Mouse (Mus musculus): ENCODE results near the gene Cygb.
"Not testable (repeated sequence)": the region's sequence is repeated elsewhere in the genome, so short reads cannot be mapped to it uniquely, and the experiment has no call there.

The Cygb gene

GRCm38 (mm10) chr11:116636607-116637006 is 17.5 kb downstream of the Cygb start:
- not testable (repeated sequence) for DNase-seq (ENCODE audit: low read depth)

GRCm38 (mm10) chr11:116632962-116633361 is 21.2 kb downstream of the Cygb start:
- DNase-seq (ENCODE audit: low read depth): no peak

DNA sequence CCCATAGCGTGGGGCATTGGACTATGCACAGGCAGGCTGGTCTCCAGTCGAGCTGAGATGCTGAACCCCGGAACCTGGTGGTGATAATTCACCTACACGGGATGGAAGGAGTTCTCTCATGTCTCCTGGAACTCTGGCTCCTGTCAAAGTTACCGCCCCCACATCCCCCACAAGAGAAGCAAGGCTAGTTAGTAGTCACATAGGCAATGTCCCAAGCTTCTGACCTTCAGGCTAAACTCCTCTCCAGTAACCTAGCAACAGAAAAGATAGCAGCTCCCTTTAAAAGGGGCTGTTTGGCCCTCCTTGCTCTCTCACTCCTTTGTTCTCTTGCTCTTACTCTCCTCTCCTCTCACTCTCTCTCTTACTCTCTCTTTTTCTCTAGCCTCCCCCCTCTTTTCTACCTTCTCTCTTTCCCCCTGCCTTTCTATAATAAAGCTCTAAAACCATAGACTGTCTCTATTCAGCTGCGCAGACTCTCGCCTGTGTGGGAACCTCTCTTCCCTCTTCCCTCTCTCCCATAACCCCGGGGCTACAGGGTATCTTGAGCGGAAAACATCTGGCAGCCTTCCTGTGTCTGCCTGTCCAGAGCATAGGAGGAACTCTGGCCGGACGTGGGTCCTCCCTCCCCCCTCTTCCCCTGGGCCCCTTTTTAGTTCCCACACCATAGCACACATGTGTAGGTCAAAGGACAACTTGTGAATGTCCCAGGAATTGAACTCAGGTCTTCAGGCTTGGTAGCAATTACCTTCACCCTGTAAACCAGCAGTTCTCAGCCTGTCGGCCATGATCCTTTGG is 23.7 kb downstream of the Cygb start:
- DNase-seq (ENCODE audit: low read depth): no peak

GRCm38 (mm10) chr11:116629472-116629871 is 24.6 kb downstream of the Cygb start:
- DNase-seq (ENCODE audit: low read depth): no peak

DNA sequence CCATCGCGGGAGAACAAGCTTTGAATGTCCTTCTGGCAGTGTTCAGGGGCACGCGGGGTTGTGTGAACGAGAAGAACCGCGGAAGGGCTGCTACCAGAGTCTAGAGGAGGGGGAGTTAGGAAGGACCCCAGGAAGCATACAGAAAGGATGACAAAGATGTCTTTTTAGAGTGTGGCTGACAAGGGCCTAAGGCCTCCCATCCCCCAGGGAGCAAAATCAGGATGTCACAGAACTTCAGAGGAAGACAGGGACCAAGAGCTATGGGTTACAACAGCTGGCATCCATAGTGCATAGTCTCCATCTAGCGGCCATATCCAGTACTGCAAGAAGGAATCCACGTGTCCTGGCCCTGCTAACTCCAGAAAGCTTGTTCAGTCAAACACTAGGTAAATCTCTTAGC is 25.4 kb downstream of the Cygb start:
- peak; percentile 94 for DNase-seq (ENCODE audit: low read depth)

DNA sequence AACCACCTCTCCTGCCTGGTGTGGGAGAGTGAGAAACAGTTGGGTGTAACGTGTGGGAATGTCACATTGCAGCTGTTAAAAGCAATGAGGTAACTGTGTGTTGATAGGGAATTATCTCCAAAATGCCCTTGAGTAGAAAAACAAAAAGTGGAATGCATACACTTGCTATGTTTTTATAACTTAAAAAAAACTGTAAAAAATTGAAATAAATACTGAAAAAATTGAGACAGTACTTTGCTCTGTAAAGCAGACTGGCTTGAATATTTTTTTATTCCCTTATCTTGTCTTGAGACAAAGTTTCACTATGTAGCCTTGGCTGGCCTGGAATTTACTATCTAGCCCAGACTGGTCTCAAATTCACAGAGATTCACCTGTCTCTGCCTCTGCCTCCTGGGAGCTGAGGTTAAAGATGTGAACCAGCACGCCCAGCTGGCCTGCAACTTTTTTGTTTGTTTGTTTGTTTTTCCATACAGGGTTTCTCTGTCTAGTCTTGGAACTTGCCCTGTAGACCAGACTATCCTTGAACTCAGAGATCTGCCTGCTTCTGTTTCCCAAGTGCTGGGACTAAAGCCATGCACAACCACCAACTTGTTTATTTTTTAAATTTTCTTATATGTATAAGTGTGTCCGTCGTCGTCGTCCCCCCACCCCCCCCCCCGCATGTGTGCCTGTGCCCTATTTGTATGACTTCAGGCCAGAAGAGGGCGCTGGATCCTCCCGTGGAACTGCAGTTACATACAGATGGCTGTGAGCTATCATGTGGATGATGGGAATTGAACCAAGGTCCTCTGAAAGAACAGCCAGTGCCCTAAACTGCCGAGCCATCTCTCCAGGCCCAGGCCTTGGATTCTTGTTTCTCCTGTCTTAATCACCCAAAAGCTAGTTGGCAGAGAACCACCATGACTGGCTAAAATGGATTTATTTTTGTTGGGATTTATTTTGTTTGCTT is 26.8 kb downstream of the Cygb start:
- DNase-seq (ENCODE audit: low read depth): no peak

DNA sequence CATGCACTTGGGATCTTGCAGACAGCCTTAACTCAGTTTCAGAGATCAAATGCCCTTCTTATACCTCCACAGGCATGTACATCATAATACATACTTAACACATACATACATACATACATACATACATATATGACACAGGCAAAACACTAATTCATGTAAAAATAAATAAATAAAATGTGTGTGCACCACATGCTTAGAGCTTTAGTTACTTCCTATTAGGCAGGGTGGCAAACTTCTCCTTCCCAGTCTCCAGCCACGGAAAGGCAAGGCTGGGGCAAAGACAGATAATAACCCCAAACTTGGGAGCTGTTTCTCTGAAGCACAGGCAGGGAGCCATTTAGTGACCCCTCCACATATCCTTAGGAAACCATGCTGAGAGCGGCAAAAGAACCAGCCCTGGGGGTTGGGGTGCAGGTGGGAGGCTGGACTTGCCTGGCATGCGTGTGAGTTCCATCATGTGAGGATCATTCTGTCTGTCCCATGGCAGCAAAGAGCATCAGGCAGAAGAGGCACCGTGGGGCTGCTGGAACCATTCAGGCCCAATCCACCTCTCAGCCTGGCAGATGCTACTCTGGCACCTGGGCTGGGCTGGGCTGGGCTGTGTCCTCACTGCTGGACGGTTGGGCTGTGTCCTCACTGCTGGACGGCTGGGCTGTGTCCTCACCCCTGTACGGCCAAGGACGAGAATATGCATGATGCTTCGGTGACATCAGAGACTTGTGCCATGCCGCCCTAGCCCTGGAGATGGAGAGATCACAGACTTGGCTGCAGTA is 27.6 kb downstream of the Cygb start, which contains the start of gene Rhbdf2:
Rhbdf2 (minus strand) TSS at position 721 of the 773 bp plus-strand sequence.
- DNase-seq (ENCODE audit: low read depth): no peak

DNA sequence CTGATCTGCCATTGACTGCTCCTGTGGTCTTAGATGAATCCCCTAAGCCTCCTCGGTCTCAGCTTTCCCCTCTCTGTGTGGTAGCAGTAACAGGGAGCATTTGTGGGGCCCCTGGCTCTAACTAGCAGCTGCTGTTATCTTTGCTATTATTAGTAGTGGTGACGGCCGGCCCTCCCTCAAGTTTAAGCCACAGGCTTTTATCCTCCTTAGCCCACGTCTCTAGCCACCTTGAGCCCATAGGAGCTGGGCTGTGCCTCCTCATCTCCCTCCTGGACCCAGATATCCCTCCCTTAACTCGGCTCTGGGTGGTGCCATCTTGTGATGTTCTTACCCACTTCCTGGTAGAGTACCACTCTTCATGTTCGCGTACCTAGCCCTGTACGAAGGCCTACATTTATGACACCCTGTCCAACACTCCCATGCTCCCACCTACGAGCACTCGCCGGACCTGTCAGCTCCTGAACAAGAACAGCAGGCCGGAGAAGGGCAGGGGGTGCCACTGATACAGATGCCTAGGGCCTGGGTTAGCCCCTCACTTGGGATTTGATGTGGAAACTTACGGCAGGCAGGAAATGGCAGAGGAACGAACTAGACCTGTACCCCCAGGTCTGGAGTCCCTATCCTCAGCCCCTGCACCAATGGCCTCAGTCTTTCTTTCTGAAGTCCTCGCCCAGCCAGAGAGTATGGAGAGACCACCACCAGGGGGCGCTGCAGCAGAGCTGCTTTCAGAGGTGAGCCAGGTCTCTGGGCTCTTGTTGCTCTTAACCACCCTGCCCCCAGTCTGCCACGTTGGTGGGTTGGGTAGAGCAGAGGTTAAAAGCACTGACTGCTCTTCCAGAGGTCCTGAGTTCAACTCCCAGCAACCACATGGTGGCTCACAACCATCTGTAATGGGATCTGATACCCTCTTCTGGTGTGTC is 28.8 kb downstream of the Cygb start:
- no peak for DNase-seq (ENCODE audit: low read depth)

DNA sequence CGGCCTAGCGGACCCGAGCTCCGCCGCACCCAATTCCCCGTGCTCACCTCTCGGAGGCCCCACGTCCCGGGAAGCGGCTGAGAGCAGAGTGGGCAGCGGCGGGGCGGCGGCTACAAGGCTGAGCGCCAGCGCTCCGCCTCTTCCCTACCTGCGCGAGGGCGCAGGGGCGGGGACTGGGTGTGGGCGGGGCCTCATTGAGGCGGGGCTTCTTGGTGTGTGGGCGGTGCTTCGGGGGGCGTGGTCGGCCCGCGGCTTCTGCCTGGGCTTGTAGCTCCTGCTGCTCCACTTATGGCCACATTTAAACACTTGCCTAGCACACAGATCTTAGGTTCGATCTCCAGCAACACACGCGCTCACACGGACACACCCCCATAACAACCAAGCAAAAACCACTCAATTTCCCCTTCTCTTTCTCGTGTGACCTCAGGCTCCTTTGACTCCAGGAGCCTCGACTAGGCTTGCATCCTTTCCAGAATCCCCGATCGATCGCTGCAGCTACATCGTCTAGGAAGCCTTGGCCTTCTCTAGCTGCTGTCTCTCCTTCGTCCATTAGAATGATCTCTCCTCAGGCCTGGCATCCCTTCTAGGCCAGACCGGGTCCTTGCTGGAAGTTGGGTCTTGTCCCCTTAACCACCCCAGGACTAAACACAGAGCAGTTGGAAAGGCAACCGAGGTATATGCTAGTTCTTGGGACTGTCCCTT is 29.8 kb downstream of the Cygb start:
- DNase-seq (ENCODE audit: low read depth): no peak

DNA sequence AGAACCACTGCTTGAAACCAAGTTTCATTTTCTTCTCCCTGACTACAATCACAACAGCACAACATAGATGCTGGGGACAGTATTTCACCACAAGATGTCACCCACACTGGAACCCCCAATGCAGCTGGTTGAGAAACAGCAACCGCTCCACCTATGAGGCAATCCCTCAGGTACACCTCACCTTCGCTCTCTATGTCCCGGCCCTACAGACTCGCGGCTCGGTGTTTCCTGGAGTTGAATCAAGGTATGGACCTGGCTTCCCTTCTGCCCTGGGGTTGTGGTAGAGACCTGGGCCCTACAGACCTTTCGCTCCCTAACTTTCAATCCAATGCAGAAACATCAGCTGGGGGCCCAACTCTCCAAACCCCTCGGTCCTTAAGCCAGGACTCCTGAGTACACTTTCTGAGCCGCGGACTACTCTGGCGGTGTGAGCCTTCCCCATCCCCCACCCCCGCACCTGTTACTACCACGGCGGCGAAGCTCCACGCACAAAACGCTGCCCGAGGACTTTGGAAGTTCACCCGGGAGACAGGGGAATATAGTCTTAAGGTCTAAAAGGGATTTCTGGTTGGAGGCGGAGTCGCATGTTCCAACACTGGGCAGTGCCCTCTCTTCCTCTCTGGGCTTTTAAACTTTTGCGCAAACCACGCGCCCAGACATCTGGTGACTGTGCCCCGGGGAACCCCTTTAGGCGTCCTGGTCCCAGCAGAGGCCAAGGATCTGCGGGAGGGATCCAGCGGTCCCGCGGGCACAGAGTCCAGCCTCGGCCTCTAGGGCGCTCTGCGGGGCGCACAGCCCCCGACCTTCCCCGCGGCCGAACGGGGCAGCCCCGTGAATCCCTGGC is 30.6 kb downstream of the Cygb start:
- no peak for DNase-seq (ENCODE audit: low read depth)

- no peak for DNase-seq (ENCODE audit: low read depth)
Observed at GRCm38 (mm10) chr11:116621258-116621704, 32.8 kb downstream of the Cygb start.

GRCm38 (mm10) chr11:116620559-116621253 is 33.4 kb downstream of the Cygb start:
- DNase-seq (ENCODE audit: low read depth): no peak

DNA sequence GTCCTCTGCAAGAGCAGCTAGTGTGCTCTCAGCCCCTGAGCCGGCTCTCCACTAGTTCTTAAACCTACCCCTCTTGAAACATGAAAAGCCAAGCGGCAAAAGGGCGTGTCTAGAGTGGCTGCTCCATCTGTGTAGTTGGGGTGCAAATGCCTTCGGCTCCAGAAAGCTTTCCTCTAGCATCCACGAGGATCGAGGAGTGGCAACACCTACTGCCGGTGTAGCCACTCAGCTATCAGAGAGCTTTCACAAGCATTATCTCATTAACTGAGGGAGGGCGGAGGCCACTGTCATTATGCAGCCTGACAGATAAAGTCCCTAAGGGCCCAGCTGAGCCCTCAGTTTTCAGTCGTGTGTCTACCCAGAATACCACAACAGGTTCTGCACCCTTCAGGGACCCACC is 34.0 kb downstream of the Cygb start:
- no peak for DNase-seq (ENCODE audit: low read depth)

- no peak for DNase-seq (ENCODE audit: low read depth)
Observed at GRCm38 (mm10) chr11:116619561-116619960, 34.6 kb downstream of the Cygb start.

DNA sequence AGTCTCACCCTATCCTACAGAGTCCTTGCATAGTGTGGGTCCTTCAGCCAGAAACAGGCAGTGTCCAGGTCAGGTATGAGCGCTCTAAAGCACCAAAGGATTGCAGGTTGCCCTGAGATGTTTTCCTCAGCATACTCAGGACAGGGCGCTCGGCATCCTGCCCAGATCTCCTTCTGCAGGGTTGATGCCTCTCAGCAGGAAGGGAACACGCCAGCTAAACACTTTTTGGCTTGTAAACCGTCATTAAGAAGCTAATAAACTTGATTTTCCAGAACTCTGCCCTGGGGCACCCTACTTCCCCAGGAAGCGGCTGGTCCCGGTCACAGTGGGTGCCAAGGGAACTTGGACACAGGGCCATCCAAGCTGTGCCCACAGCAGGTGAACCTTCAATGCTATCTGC is 35.0 kb downstream of the Cygb start:
- DNase-seq (ENCODE audit: low read depth): no peak

GRCm38 (mm10) chr11:116618666-116619065 is 35.4 kb downstream of the Cygb start:
- no peak for DNase-seq (ENCODE audit: low read depth)

- no peak for DNase-seq (ENCODE audit: low read depth)
Observed at GRCm38 (mm10) chr11:116617641-116618040, 36.5 kb downstream of the Cygb start.

GRCm38 (mm10) chr11:116616438-116617118 is 37.5 kb downstream of the Cygb start:
- no peak for DNase-seq (ENCODE audit: low read depth)

Measured in c-Kit-positive CD71-negative TER-119-negative erythroid progenitor cells, embryonic 14.5 days (primary cell).